Mouse (Mus musculus): ENCODE data around the gene 1700020D05Rik. TPM values are rescaled to one million over a fixed set of nuclear protein-coding genes. Genes with fewer than 3 reads are reported as not detected.

1700020D05Rik gene
- polyA plus RNA-seq, 1 experiment from 2014 or later, result 0.16 TPM

DNA sequence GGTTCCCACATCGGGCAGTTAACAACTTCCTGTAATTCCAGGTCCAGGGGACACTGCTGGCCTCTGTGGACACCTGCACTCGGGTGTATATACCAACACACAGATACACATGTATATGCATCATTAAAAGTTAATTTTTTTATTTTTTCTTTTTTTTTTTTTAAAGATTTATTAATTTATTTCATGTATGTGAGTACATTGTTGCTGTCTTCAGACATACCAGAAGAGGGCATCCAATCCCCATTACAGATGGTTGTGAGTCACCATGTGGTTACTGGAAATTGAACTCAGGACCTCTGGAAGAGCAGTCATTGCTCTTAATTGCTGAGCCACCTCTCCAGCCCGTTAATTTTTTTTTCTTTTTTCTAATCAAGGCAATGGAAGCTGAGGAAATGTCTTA, 30.7 kb downstream of the 1700020D05Rik start:
- Histone ChIP-seq H3K4me3 (replicated peaks) (no peak overlapping the region), H3K9me3 (replicated peaks) (no peaks in the 10 kb centered on the region), H3K27me3 (no peaks in the 10 kb centered on the region), H3K9ac (no peak overlapping the region), H3K27ac (replicated peaks) (peak overlapping the region; percentile 93; the same call in 1 of the 2 replicates), H3K4me1 (peaks cover 42% of the 10 kb centered on the region), H3K4me2 (replicated peaks) (no peak overlapping the region), H3K36me3 (peaks cover 16% of the 10 kb centered on the region)
- 76% methylated on average over 3 of the region's 3 CpGs for WGBS
- ATAC-seq (ENCODE audit: insufficient number of reproducible peaks, low FRiP score, low TSS enrichment, low read depth), result no peak

DNA sequence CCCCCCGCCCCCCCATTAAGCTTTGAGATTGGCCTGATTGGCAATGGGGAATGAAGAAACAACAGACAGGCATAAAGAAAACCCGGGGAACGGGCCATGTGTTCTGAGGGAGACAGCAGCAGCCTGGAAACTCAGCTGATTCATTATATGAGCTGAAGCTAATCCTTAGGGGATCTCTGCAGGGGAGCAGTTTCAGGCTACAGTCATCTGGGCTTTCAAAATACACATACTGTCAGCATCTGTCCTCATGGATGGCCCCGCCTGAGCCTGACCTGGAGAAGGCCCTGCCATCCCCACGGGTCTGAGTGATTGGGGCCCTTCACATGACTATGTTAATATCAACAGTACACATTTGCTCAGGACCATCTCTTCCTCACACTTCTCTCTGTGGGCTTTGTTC, 31.7 kb downstream of the 1700020D05Rik start:
- Histone ChIP-seq H3K9ac (no peak overlapping the region), H3K4me3 (replicated peaks) (no peak overlapping the region), H3K27me3 (no peaks in the 10 kb centered on the region), H3K36me3 (peaks cover 16% of the 10 kb centered on the region), H3K4me1 (peaks cover 35% of the 10 kb centered on the region), H3K4me2 (replicated peaks) (no peak overlapping the region), H3K9me3 (replicated peaks) (no peaks in the 10 kb centered on the region), H3K27ac (replicated peaks) (peak overlapping the region; percentile 65; the same call in 1 of the 2 replicates)
- 31% methylated on average over 5 of the region's 5 CpGs for WGBS
- ATAC-seq (ENCODE audit: insufficient number of reproducible peaks, low FRiP score, low TSS enrichment, low read depth), result no peak

DNA sequence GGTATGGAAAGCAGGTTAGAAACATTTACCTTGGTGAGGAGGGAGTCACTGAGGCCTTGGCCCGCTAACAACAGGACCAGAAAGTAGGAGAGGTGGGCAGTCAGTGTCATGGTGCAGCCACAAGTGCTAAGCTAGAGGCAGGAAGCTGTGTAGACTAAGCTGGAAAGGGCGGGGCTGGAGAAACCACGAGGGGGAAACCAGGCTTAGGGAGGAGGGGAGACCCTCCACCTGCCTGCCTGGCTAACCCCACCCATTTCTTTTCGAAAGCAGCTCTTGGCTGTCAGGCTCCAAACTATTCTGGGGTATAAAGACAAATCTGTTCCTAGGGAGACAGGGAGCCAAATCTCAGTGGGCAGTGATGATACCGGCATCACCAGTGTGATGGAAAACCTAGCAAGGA, 35.2 kb downstream of the 1700020D05Rik start, which contains the start of gene Ctsw:
Gene Ctsw, minus strand, starts transcription at position 134 of the 400 bp plus-strand sequence.
- Histone ChIP-seq H3K4me3 (replicated peaks) (no peak within 1 kb of the TSS), H3K27ac (replicated peaks) (no peak within 1 kb of the TSS), H3K36me3 (peaks cover 39% of the 10 kb centered on the region), H3K9me3 (replicated peaks) (no peaks in the 10 kb centered on the region), H3K4me1 (peaks cover 18% of the 10 kb centered on the region), H3K27me3 (no peaks in the 10 kb centered on the region), H3K4me2 (replicated peaks) (no peak within 1 kb of the TSS), H3K9ac (no peak within 1 kb of the TSS)
- no peak for ATAC-seq (ENCODE audit: insufficient number of reproducible peaks, low FRiP score, low TSS enrichment, low read depth)
- WGBS, result 50% methylated on average over 5 of the region's 5 CpGs

DNA sequence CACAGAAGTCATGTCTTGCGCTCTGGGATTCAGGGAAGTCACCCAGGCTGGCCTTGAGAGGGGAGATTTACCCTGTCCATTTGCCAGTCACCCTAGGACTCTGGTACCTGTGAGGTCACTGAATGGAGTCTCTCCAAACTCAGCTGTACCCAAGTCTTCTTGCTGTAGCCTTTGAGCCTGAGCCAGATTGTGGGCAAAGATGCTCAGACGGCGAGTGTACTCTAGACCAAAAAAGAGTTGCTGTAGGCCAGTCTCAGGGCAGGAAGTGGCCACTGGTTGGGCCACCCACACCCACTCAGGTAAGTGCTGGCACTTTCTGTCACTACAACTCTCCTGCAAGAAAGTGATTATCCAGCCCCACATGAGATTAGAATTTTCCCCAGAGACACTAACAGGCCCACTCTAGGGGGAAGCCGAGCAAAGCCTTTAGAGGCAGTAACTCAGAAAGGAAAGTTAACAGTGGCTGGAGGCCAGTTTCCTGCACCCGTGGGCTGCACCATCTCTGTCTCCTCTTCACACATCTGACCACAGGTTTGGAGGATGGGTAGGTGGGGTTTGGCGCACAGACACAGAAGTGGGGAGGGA, 36.6 kb downstream of the 1700020D05Rik start:
- Histone ChIP-seq H3K36me3 (peaks cover 51% of the 10 kb centered on the region), H3K4me3 (replicated peaks) (no peak overlapping the region), H3K9ac (no peak overlapping the region), H3K4me2 (replicated peaks) (no peak overlapping the region), H3K4me1 (peaks cover 14% of the 10 kb centered on the region), H3K9me3 (replicated peaks) (no peaks in the 10 kb centered on the region), H3K27ac (replicated peaks) (no peak overlapping the region), H3K27me3 (no peaks in the 10 kb centered on the region)
- WGBS, result 93% methylated on average over 6 of the region's 6 CpGs
- no peak for ATAC-seq (ENCODE audit: insufficient number of reproducible peaks, low FRiP score, low TSS enrichment, low read depth)

DNA sequence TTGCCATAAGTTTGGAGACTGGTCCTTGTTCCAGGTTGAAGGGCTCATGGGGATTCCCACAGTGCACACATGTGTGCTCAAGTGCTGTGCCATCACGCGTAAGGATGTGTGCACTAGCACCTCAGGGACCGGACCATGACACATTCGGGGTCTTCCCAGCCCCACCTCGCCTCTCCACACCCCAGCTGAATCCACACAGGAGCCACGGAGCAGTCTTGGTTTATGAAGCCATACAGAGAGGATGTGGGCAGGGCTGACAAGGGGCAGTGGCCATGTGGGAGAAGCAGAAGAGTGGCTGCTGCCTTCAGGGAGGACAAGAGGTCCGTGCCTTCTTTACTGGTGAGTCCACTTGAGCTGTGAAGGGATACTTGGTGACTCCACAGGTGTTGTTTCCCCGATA, 38.5 kb downstream of the 1700020D05Rik start:
- Histone ChIP-seq H3K4me2 (replicated peaks) (no peak overlapping the region), H3K9me3 (replicated peaks) (no peaks in the 10 kb centered on the region), H3K36me3 (peaks cover 56% of the 10 kb centered on the region), H3K27me3 (no peaks in the 10 kb centered on the region), H3K9ac (no peak overlapping the region), H3K4me1 (peaks cover 28% of the 10 kb centered on the region), H3K27ac (replicated peaks) (no peak overlapping the region), H3K4me3 (replicated peaks) (no peak overlapping the region)
- 95% methylated on average over 8 of the region's 8 CpGs for WGBS
- ATAC-seq (ENCODE audit: insufficient number of reproducible peaks, low FRiP score, low TSS enrichment, low read depth), result no peak

DNA sequence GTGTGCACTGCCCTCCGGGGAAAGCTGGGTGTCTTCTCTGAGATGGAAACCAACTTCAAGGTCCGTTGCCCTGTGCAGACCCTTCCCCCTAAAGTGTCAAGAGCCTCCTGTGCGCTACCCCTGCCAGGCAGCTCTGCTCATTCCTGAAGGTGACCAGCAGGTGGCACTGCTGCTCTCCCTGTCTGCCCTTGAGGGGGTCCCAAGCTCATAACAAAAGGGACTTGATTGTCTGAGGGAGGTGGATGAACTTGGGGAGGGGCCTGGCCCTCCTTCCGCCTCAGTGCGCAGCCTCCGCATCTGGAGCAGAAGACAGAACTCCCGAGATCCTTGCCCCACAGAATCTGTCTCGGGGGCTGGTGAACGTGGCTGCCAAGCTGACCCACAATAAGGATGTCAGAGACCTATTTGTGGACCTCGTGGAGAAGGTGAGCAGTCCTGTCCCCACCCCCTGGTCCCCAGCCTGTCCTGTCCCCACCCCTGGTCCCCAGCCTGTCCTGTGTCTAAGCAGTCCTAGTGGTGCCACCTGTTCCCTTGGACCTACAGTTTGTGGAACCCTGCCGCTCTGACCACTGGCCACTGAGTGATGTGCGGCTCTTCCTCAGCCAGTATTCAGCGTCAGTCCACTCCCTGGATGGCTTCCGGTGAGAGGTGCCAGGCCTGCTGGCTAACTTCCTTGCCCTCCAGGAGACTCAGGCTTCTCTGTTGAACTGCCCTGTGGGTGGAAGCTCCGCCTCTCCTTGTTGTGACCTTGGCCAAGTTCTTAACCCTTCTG, 39.6 kb downstream of the 1700020D05Rik start:
- ATAC-seq (ENCODE audit: insufficient number of reproducible peaks, low FRiP score, low TSS enrichment, low read depth), result peak; percentile 29; the same call in 1 of the 2 replicates

DNA sequence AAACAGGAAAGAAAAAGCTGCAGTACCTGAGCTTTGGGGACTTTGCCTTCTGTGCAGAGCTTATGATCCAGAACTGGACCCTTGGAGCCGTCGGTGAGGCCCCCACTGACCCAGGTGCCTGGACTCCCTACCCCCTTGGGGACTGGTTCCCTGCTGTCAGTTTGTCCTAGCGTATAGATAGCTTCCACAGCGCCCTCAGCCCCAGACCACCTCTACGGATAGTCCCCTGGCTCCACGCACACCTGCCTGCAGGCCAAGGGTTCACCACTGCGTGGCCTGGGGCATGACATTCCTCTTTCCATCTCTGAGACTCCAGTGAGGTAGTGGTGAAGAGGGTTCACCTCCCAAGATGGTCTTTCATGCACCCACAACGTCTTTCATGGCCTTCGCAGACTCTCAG, 40.4 kb downstream of the 1700020D05Rik start:
- H3K36me3 ChIP-seq, result peaks cover 56% of the 10 kb centered on the region
- H3K9me3 ChIP-seq (replicated peaks), result no peaks in the 10 kb centered on the region
- no peak overlapping the region for H3K4me2 ChIP-seq (replicated peaks)
- ATAC-seq (ENCODE audit: insufficient number of reproducible peaks, low FRiP score, low TSS enrichment, low read depth), result no peak
- peaks cover 4% of the 10 kb centered on the region; the same call in 1 of the 2 replicates for H3K27me3 ChIP-seq
- no peak overlapping the region for H3K27ac ChIP-seq (replicated peaks)
- H3K9ac ChIP-seq, result no peak overlapping the region
- H3K4me1 ChIP-seq, result peaks cover 31% of the 10 kb centered on the region
- WGBS, result 87% methylated on average over 9 of the region's 9 CpGs
- no peak overlapping the region for H3K4me3 ChIP-seq (replicated peaks)

More for the DNA sequence above, 39.6 kb downstream of the 1700020D05Rik start:
- Histone ChIP-seq H3K4me2 (replicated peaks) (peak overlapping the region; percentile 46), H3K27me3 (peaks cover 2% of the 10 kb centered on the region; the same call in 1 of the 2 replicates), H3K4me1 (peaks cover 32% of the 10 kb centered on the region), H3K36me3 (peaks cover 56% of the 10 kb centered on the region), H3K4me3 (replicated peaks) (peak overlapping the region; percentile 31), H3K9me3 (replicated peaks) (no peaks in the 10 kb centered on the region), H3K9ac (peak overlapping the region; percentile 15; the same call in 1 of the 2 replicates), H3K27ac (replicated peaks) (peak overlapping the region; percentile 40)
- 35% methylated on average over 15 of the region's 15 CpGs for WGBS

DNA sequence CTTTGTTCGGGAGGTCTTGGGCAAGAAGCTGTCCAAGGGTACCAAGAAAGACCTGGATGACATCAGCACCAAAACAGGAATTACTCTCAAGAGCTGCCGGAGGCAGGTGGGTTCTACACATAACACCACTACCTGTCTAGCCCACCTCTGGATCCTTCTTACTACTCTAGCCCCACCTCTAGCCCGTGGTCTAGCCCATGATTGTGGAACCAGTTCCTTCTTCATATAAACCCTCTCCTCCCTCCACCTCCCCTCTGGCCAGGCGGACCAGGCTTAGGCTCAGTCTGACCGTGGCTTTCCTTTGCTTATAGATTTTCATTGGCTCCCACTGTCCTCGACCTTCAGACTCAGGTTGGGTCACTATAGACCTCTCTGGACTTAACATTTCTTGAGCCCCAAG, 42.2 kb downstream of the 1700020D05Rik start:
- 84% methylated on average over 6 of the region's 6 CpGs for WGBS
- no peak for ATAC-seq (ENCODE audit: insufficient number of reproducible peaks, low FRiP score, low TSS enrichment, low read depth)
- Histone ChIP-seq H3K4me2 (replicated peaks) (peak overlapping the region; percentile 86), H3K4me1 (peaks cover 45% of the 10 kb centered on the region), H3K27me3 (peaks cover 4% of the 10 kb centered on the region; the same call in 1 of the 2 replicates), H3K27ac (replicated peaks) (no peak overlapping the region), H3K9ac (0 out of 2 replicates have a peak overlapping the region, but pooled peaks have one; percentile 66), H3K9me3 (replicated peaks) (no peaks in the 10 kb centered on the region), H3K4me3 (replicated peaks) (peak overlapping the region; percentile 89), H3K36me3 (peaks cover 40% of the 10 kb centered on the region)

DNA sequence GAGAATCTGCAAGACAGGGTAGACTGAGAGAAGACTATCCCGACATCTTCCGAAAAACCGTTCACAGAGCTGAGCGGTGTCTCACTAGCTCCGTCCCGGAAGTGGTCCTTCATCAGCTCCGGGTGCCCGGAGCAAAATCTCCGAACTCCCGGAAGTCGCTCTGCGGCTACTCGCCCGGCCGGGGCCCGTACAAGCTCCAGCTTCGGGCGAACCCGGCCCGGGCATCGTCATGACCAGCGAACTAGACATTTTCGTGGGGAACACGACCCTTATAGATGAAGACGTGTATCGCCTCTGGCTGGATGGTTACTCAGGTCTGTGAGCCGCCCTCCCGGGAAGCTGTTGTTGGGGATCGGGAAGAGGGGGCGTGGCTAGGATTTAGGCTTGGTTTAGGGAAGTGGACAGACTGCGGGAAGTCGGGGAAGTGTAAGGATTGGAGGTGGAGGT, 43.1 kb downstream of the 1700020D05Rik start, which contains the start of gene Fibp:
Gene Fibp, plus strand, starts transcription at position 151 of the 447 bp plus-strand sequence.
- H3K4me3 ChIP-seq (replicated peaks), result peak within 1 kb of the TSS; percentile 89
- peaks cover 4% of the 10 kb centered on the region; the same call in 1 of the 2 replicates for H3K27me3 ChIP-seq
- peak; percentile 46 for ATAC-seq (ENCODE audit: insufficient number of reproducible peaks, low FRiP score, low TSS enrichment, low read depth)
- H3K27ac ChIP-seq (replicated peaks), result peak within 1 kb of the TSS; percentile 84
- H3K9ac ChIP-seq, result peak within 1 kb of the TSS; percentile 66
- peaks cover 55% of the 10 kb centered on the region for H3K4me1 ChIP-seq
- H3K36me3 ChIP-seq, result peaks cover 30% of the 10 kb centered on the region
- H3K4me2 ChIP-seq (replicated peaks), result peak within 1 kb of the TSS; percentile 86
- WGBS, result under 1% methylated on average over 32 of the region's 32 CpGs
- H3K9me3 ChIP-seq (replicated peaks), result no peaks in the 10 kb centered on the region

DNA sequence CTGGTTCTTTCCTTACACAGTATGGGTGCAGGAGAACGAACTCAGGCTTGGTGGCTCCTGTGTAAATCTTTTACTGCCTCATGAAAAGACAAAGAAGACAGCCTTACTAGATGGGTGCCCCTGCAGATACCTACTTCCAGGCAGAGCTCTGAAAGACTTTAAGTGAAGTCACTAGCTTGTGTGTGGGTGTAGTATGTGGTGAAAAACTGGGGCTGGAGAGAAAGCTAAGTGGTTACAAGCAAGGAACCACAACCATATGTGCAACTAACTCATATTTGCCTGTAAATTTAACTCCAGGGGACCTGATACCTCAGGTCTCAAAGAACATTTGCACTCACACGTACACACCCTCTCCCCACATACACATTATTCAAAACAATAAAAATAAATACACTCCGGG, 43.7 kb downstream of the 1700020D05Rik start:
- H3K27ac ChIP-seq (replicated peaks), result peak overlapping the region; percentile 84
- peak overlapping the region; percentile 89 for H3K4me3 ChIP-seq (replicated peaks)
- no peaks in the 10 kb centered on the region for H3K9me3 ChIP-seq (replicated peaks)
- peaks cover 61% of the 10 kb centered on the region for H3K4me1 ChIP-seq
- H3K36me3 ChIP-seq, result peaks cover 25% of the 10 kb centered on the region
- peaks cover 4% of the 10 kb centered on the region; the same call in 1 of the 2 replicates for H3K27me3 ChIP-seq
- WGBS, result 31% methylated on average over 3 of the region's 3 CpGs
- no peak for ATAC-seq (ENCODE audit: insufficient number of reproducible peaks, low FRiP score, low TSS enrichment, low read depth)
- H3K4me2 ChIP-seq (replicated peaks), result peak overlapping the region; percentile 86
- peak overlapping the region; percentile 66 for H3K9ac ChIP-seq

DNA sequence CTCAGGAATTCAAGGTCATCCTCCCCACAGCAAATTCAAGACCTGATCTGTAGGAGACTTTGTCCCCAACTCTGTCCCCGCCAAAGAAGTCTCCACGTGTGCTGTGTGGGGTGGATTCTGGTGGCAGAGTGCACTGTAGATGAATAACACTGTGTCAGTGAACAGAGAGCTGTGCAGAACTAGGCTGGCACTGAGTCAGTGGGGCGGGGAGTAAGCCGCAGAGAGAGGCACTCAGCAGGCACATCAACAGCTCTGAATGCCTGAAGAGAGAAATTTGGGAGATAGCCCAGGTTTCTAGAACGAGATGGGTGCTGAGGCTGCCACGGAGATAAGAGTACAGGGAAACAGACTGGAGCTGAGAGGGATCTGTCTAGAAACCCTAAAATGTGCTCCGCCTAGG, 44.6 kb downstream of the 1700020D05Rik start:
- Histone ChIP-seq H3K9ac (no peak overlapping the region), H3K4me1 (peaks cover 57% of the 10 kb centered on the region), H3K4me2 (replicated peaks) (no peak overlapping the region), H3K36me3 (peaks cover 23% of the 10 kb centered on the region), H3K9me3 (replicated peaks) (no peaks in the 10 kb centered on the region), H3K4me3 (replicated peaks) (no peak overlapping the region), H3K27me3 (peaks cover 4% of the 10 kb centered on the region; the same call in 1 of the 2 replicates), H3K27ac (replicated peaks) (no peak overlapping the region)
- ATAC-seq (ENCODE audit: insufficient number of reproducible peaks, low FRiP score, low TSS enrichment, low read depth), result no peak
- WGBS, result 65% methylated on average over 7 of the region's 7 CpGs

All from embryonic facial prominence, embryonic 15.5 days (tissue).